Mouse (Mus musculus) thymus, postnatal 0 days (tissue): ENCODE measurements around the gene Dhrs2. TPM values are rescaled to one million over a fixed set of nuclear protein-coding genes. Genes with fewer than 3 reads are reported as not detected.

Experiments
- DNase-seq: peaks from one replicate; pipeline ENCODE4 v3.0.0-alpha.2; 2015; ENCODE audit warnings: low spot score
- polyA plus RNA-seq: library from polyadenylated mRNA; unstranded; fragments of >200 nt; fragmentation: Nextera tagmentation; extraction: Ambion mirVana; gene quantifications from 2 replicates; pipeline ENCODE4 v1.2.1, GENCODE M21; 2015

The Dhrs2 gene
- polyA plus RNA-seq = 0.26 and 0.69 TPM in 2 replicates

- no peak for DNase-seq
These were observed at the start of gene Dhrs2 for GRCm38 (mm10) chr14:55221707-55222106. Dhrs2 (plus strand) TSS chr14:55222007.

DNA sequence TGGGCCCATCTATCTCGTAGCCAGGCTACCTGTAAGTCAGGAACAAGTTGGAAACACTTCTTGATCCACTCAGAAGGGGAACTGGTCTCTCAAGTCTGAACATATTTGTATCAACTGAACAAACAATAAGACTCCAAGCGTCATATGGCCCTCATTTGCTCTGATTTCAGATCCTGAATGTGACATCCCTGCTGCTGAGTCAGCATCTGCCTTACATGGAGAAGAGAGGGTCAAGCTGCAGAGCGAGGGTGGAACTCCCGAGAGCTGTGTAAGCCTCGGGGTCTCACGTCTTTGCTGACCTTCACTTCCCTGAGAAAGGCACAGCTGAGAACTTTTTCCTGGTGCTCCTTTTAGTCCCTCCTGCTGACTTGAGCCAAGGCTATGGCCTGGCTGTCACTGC lies 47.6 kb upstream of the Dhrs2 start:
- DNase-seq = no peak

DNA sequence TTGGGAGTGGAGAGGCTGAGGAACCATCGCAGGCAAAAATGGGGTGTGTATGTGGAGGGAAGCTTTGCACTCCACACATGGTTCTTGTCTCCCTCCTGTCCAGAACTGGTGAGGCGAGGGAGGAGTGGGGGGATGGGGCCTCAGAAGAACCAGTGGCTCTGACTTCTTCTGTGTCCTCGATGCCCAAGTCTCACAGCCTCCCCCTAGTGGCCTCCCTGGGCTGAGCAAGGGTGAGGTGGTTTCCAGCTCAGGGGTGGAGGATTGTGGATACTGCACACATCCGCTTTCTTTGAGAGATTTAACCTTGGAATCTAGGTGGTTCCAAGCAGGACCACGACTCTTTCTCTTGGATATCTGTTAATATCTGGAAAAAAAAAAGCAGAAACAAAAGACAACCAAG lies 44.5 kb upstream of the Dhrs2 start:
- DNase-seq = peak; percentile 60

DNA sequence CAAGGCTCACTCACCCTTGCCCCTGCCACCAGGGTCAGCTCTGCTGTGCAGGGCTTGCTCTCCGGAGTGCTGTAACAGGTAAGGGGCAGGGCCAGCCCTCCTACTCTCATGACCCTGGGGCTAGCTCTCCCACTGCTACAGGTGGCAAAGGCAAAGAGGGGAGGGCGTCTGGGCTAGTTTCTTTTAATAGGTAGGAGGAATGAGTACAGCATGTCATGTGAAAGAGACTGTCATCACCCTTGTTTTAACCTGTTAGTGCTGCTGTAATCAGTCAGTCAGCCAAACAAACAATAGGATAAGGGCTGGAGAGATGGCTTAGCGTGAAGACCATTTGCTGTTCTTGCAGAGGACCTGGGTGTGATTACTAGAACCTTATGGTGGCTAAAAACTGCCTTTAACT lies 40.9 kb upstream of the Dhrs2 start:
- no peak for DNase-seq

DNA sequence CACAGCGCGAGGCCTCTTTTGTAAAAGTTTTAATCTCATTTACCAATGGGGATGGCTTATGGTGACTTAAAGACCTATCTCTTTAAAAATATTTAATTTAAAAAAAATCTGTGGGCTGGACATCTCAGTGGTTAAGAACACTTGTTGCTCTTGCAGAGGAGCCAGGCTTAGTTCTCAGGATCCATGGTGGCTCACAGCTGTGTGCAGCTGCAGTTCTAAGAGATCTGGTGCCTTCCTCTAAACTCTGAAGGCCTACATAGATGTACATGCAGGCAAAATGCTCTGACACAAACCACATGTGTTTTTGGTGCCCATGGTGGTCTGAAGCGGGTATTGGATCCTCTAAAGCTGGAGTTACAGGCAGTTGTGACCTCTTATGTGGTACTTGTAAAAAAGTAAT lies 38.6 kb upstream of the Dhrs2 start:
- DNase-seq = no peak

GRCm38 (mm10) chr14:55184640-55185145 lies 37.1 kb upstream of the Dhrs2 start:
- no peak for DNase-seq

DNA sequence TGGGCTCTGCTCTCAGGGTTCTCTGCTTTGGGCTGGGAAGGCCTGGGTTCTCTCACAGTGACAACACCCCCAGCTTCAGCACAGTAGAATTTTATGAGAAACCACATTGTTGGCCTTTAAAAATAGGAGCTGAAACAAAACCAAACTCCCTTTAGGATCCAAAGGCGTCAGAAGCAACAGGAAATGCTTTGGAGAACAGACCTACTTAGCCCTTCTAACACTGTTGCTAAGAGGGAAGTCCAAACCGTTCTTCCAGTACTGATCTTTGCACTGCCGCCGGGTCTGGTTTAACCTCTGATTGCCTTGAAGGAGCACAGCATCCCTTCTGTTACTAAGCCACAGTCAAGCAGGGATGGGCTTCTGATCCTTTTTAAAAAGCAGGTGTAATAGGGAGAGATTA lies 33.3 kb upstream of the Dhrs2 start:
- no peak for DNase-seq

DNA sequence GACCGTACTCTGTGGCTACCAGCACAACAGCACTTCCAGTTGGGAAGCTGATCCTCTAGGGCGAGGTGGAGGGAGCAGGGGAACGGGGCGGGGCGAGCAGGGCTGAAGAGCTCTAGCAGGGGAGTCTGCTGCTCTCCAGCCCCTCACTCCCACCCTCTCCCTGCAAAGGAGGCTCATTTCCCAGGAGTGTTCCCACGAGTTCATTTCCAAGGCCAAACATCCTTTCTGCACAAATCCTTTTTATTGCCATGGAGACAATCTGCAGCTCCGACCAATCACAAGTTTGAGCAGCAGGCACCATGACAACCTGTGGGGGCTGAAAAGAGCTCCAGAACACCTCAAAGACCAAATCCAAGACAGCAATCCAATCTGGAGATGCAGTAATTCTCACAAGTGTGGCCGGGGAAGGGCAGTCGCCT lies 32.4 kb upstream of the Dhrs2 start:
- DNase-seq = no peak

GRCm38 (mm10) chr14:55193354-55193753 lies 28.5 kb upstream of the Dhrs2 start:
- DNase-seq = peak; percentile 14

DNA sequence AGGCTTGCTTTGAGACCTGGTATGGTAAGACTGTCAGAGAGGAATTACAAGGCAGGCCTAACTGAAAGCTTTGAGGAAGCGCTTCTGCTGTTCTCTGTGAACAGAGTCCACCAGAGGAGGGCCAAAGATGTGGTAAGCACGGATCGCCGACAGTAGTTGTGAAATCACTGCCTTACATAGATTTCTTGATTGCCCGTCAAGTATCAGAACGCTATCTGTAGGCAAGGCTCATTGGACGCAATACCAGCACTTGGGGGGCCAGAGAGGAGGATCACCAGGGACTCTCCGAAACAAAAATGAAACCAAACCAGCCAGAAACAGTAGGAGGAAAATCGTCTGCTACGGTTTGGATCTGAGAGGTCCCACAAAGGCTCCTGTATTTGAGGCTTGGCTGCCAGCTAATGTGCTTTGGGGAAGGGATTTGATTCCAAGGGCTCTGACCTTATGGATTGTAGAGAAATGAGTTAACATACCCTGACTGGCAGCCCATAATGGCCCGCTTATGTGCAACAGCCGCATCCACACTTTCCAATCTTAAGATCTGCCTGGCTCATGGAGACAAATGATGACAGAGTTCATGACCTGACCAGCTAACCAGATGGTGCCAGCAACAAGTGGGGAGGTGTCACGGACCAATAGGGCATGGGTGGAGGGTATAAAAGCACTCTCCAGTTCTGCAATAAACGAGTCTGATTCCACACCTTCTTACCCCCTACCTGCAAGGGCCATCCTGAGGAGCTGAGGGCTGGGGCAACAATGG lies 27.8 kb upstream of the Dhrs2 start:
- DNase-seq = peak; percentile 50

DNA sequence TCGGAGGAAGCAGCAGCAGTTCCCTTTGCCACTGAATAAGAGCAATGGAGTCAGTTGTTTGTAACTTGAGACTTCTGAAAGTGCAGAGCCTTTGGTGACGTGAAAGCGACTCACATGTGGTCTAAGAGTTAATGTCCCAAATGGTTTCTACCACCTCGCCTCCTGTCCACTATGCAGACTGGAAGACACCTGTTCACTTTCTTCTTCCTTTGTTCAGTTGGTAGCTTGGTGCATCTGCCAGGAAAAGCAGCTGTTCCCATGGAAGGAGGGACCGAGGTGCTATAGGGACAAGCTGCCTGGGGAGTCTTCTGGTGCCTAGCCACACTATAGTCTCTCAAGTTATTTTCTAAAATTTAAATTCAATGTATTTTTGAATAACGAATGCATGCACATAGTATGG lies 27.0 kb upstream of the Dhrs2 start:
- no peak for DNase-seq

DNA sequence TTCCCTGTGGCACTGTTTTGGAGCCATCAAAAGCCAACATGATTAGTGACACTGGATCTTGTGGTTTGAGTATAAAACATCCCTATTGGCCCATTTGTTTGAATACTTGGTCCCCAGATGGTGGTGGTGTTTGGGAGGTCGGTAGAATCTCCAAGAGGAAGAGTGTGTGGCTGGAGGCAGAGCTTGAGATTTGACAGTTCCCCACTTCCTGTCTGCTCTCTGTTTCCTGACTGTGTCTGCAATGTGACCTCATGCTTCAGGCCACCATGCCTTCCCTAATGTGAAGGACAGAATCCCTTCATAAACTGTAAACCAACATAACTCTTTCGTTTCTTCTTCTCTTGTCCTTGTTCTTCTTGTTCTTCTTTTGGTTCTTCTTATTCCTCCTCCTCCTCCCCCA lies 24.7 kb upstream of the Dhrs2 start:
- no peak for DNase-seq

- DNase-seq = no peak
These were observed 23.6 kb upstream of the Dhrs2 start for GRCm38 (mm10) chr14:55198187-55198586.

DNA sequence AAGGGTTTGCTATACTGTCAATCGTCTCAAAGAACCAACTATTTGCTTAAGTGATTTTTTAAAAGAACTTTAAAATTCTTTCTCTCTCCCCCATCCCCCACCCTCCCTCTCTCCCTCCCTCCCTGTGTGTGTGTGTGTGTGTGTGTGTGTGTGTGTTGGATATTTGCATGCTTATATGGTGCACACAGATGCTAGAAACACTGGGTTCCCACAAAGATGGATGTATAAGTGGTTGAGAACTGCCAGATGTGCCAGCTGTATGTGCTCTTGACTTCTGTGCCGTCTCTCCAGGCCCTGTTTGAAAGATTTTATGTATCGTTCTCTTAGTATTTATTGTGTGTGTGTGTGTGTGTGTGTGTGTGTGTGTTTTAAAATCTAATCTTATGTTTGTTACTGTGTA lies 17.3 kb upstream of the Dhrs2 start:
- no peak for DNase-seq

GRCm38 (mm10) chr14:55205045-55205750 lies 16.6 kb upstream of the Dhrs2 start:
- DNase-seq = no peak

DNA sequence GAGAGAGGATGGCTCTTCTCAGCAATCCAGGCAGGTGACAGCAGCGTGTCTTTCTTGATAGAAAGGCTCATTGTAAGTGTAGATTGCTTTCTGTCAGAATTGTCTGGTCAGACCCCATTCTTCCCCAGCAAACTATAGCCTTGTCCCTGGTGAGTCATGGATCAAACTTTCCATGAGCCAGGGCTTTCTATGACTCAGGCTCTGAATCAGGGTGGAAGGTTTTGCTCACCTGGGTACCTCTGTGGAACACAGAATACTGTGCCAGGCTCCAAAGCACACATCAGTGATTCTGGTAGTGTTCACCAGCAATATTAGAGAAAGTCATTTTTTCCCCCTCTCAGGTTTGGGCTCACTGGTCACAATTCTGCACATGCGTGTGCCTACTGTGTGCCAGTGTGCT lies 13.5 kb upstream of the Dhrs2 start:
- DNase-seq = no peak

DNA sequence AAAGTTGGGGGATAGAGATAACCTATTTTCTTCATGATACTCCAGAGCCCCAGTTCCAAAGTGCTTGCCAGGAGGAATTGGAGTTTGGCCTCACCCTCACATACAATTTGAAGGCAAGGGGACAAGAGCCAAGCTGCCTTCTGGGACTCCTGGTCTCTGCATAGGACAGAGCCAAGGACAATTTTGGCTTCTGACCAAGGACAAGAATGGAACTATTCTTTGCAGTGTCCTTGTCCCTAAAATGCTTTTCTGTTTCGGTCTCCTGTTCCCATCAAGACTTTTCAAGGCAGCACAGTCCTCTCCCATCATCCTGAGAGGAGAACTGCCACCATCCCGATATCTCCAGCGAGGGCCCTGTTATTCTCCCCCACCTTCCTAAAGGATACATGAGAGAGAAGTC lies 8.2 kb upstream of the Dhrs2 start:
- no peak for DNase-seq

- DNase-seq = peak; percentile 55
These were observed 7.3 kb upstream of the Dhrs2 start for GRCm38 (mm10) chr14:55214507-55214906.

DNA sequence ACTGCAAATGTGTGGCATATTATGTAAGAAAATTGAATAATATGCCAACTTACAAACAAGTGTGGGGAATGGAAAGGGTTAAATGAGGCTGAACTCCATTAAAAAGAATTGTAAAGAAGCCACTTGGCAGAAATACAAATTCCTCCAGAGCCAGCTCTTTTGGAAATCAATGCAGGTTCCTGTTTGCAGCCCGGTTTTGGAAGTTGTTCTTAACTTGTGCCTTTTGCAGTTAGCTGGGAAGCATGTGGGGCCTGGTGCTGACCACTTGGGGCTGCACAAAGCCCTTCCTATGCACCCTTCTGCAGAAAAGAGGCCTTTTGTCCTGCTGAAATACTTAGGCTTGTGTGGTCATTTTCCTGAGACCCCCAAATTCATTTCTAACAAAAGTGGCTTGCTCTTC lies 1.4 kb downstream of the Dhrs2 start:
- DNase-seq = no peak

- DNase-seq = no peak
These were observed 12.8 kb downstream of the Dhrs2 start for GRCm38 (mm10) chr14:55234639-55235038.

- DNase-seq = no peak
These were observed 14.9 kb downstream of the Dhrs2 start for GRCm38 (mm10) chr14:55236685-55237084.

GRCm38 (mm10) chr14:55242664-55243063 lies 20.9 kb downstream of the Dhrs2 start:
- no peak for DNase-seq

DNA sequence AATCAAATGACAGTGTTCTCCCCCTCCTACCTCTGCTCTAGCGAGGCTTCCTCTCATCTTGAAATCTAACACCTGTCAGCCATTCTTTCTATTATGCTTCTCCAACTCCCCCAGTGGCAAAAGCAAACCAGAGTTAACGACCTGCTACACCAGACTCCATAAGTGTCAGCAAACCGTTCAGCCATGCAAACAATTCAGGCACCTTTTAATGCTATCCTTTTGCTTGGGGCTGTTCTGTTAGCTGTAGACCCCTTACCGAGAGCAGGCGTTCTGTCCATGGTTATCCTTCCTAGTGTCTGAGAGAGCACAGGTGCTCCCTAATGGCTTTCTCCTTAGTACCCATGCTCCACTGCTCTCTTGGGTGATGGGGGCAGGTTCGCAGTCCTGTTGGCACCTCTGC lies 25.4 kb downstream of the Dhrs2 start:
- DNase-seq = no peak
